Mouse (Mus musculus): ENCODE data around the gene Atg14.

The Atg14 gene

DNA sequence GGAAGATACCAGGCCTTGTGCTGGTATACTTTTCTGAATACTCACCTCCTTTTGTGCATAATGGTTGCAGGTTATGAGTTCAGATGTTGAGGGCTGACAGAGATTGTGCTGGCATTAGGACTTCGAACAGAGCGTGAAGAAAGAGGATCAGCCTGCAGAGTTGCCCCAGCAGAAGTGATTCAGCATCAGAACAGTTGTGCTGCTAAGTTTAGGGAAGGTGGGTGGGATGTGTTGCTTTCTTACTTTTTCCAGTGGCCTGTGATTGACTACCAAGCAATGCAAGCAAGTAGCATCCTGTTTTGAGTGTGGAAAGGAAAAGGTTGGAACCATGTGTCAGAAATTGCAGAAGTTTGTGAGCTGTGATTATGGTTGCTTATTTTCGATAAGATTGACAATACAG is 56.8 kb downstream of the Atg14 start:
- DNase-seq (ENCODE audit: extremely low spot score, low read depth, low spot score), result no peak

DNA sequence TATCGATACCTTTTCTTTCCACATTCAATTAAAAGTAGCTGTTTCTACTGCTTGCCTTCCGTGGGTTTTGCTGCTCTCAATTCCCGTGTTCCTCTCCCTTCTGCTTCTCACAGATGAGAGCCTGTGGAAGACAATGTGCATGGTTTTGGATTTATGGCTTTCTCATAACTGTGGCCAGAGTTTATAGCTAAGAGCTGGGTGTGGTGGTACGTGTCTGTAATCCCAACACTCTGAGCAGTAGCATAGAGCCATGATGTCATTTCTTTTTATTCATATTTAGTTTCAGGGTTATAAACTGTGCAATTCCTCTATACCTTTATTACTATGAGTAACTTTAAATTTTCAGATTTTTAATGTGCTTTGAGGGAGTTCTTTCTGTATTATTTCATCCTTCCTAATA is 60.2 kb downstream of the Atg14 start:
- DNase-seq (ENCODE audit: extremely low spot score, low read depth, low spot score), result no peak

DNA sequence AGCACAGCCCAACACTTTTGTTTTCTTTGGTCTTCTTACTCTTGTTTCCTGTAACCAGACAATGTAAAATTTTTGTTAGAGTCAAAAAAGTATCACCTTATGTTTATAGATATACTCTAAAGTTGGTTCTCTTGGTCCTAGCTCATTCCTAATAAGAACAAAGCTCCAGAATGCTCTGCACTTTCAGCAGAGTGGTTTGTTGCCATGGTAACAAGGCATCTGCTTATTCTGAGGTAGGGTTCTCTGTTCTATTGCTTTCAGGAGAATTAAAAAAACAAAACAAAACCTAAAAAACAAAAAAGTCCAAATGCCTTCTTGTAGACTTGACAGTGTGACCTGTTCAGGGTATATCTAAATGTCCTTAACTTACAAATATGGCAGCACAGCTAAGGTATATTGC is 62.4 kb downstream of the Atg14 start:
- DNase-seq (ENCODE audit: extremely low spot score, low read depth, low spot score), result no peak

DNA sequence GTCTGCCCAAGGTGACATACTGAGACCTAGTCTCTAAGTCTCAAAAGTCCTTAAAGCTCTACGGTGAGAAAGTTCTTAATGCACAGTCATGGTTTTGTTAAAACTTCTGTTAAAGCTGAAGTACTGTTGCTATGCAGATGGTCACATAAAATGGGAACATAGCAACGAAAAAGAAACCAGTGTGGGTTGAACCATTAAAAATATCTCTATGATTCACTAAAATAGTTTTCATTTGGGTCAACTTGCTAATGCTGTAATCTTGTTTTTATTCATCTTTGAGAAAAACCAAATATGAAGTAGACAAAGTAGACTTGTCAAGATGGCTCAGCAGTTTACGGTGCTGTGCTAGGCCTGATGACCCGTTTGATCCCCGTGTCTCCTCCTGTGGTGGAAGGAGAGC is 63.8 kb downstream of the Atg14 start:
- DNase-seq (ENCODE audit: extremely low spot score, low read depth, low spot score), result no peak

DNA sequence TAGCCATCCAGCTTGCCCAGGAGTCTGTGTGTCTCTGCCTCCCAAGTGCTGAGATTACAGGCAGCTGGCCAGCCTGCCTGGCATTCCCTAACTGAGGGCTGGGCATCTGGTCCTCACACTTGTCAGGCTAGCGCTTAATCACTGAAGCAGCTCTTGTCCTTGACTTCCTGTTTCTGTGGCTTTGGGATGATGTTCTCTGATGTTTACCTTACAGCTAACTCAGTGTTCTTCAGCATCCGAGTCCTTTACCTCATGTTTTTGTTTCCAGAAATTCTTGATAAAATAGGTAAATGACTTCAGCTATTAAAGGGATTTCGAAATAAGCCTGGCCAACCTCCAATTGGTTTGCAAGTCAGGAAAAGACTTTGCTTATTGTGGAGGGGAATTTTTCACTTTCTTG is 66.4 kb downstream of the Atg14 start:
- DNase-seq (ENCODE audit: extremely low spot score, low read depth, low spot score), result no peak

DNA sequence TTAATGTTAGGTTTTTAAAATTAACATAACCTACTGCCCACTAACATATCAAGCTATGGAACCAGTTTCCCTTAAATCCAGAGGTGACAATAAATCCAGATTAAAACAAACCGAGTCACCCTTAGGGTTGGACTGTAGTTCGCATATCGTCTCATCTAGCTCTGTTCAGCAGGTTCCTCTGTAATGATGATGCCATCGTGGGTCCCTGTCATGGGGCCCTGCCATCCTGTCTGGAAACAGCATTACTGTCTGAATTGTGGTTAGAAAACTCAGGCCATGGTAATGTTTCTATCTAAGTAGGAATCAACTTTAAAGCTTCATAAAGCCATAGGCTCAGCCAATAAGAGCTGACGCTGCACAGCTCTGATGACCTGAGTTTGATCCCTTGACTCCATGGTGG is 71.8 kb downstream of the Atg14 start:
- DNase-seq (ENCODE audit: extremely low spot score, low read depth, low spot score), result no peak

DNA sequence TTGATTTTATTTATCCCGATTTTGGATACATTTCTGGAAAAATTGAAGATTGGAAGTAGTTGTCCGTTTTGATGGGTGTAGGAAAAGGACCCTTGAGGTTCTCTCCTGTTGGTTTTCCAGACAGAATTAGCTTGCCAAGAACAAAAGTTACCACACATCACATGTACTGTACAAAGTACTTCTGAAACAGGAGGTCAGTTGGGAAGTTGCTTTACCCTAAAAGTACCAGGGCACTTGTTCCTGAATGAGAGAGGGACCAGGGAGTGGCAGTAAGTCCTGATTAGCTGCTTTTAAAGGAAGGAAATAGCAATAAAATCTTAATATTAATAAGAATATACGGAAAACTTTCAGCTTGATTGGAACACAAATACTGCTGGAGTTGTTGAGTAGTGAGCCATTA is 73.3 kb downstream of the Atg14 start:
- DNase-seq (ENCODE audit: extremely low spot score, low read depth, low spot score), result no peak

DNA sequence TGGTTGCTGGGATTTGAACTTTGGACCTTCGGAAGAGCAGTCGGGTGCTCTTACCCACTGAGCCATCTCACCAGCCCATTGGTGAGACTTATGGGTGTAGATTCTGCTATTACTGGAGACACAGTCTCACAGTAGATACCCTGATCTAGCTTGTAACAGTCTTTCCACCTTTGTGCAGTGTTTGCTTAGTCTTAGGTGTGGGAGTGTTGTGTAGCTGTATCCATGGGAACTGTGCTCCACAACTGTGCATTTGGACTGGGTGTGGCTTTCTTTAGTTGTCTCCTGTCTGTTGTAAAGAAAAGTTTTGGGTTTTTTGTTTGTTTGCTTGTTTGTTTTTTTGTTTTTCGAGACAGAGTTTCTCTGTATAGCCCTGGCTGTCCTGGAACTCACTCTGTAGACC is 74.5 kb downstream of the Atg14 start:
- no peak for DNase-seq (ENCODE audit: extremely low spot score, low read depth, low spot score)

DNA sequence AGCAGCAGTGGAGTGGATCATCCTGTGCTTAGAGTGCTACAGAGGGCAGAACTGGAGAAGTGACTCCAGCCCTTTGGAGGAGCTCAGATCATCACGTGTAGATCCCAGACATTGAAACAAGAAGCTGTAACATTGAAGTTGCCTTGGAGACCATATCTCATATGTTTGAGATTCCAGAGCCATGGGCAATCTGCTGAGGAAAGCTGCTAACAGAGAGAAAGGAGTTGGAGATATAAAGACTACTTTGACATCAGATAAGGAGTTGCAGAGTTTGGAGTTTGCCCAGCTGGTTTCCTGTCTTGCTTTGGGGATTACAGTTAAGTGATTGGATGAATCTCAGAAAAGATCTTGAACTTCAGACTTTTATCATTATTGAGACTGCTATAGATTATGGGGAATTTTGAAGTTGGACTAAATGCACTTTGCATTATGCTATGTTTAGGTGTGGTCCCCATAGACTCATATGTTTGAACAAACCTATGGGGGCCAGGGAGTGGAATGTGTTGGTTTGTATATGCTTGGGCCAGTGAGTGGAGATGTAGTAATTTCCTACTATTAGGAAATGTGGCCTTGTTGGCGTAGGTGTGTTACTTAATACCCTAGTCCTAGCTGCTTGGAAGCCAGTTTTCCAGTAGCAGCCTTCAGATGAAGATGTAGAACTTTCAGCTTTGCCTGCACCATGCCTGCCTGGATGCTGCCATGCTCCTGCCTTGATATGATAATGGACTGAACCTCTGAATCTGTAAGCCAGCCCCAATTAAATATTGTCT is 76.7 kb downstream of the Atg14 start:
- no peak for DNase-seq (ENCODE audit: extremely low spot score, low read depth, low spot score)
